Mouse (Mus musculus): ENCODE measurements around the gene Taar9. TPM values are rescaled to one million over a fixed set of nuclear protein-coding genes. Genes with fewer than 3 reads are reported as not detected.
"Not testable (repeated sequence)": the region's sequence is repeated elsewhere in the genome, so short reads cannot be mapped to it uniquely, and the experiment has no call there.

The Taar9 gene
- polyA plus RNA-seq, 1 experiment from 2014 or later: not detected

- Histone ChIP-seq H3K4me3 (ENCODE audit: control insufficient read depth in 1 of 2, insufficient read depth in 1 of 2, low read depth in 1 of 2, low read length in 2 of 2) (no peak overlapping the region), H3K36me3 (ENCODE audit: control insufficient read depth, insufficient read depth, low read length) (no peaks in the 10 kb centered on the region), H3K4me1 (ENCODE audit: control insufficient read depth in 2 of 2, insufficient read depth in 2 of 2, low read length in 2 of 2) (peaks cover 0 to 11% of the 10 kb centered on the region in 2 experiments; a peak in 2 of 4 replicates), H3K27ac (replicated peaks in 1 of 2; ENCODE audit: control insufficient read depth in 1 of 2, insufficient read depth in 1 of 2, low read depth in 2 of 2, low read length in 2 of 2) (no peak overlapping the region), H3K9me3 (ENCODE audit: control insufficient read depth, low read length) (no peaks in the 10 kb centered on the region), H3K4me2 (ENCODE audit: low read length) (no peak overlapping the region), H3K27me3 (ENCODE audit: control insufficient read depth, insufficient read depth, low read length) (no peaks in the 10 kb centered on the region), H3K9ac (ENCODE audit: low read length) (no peak overlapping the region)
- ATAC-seq (ENCODE audit: insufficient number of reproducible peaks, insufficient read depth, low FRiP score, low read depth): no peak
- WGBS: 31% methylated on average over 2 of the region's 2 CpGs
Measured at GRCm38 (mm10) chr10:24133132-24133531, 23.8 kb upstream of the Taar9 start.

- no peak overlapping the region for H3K27ac ChIP-seq (replicated peaks in 1 of 2; ENCODE audit: control insufficient read depth in 1 of 2, insufficient read depth in 1 of 2, low read depth in 2 of 2, low read length in 2 of 2)
- H3K4me3 ChIP-seq (ENCODE audit: control insufficient read depth in 1 of 2, insufficient read depth in 1 of 2, low read depth in 1 of 2, low read length in 2 of 2): no peak overlapping the region
- no peak for ATAC-seq (ENCODE audit: insufficient number of reproducible peaks, insufficient read depth, low FRiP score, low read depth)
- no peaks in the 10 kb centered on the region for H3K27me3 ChIP-seq (ENCODE audit: control insufficient read depth, insufficient read depth, low read length)
- no peaks in the 10 kb centered on the region for H3K36me3 ChIP-seq (ENCODE audit: control insufficient read depth, insufficient read depth, low read length)
- H3K9ac ChIP-seq (ENCODE audit: low read length): no peak overlapping the region
- H3K4me1 ChIP-seq (ENCODE audit: control insufficient read depth in 2 of 2, insufficient read depth in 2 of 2, low read length in 2 of 2): peaks cover 0 to 11% of the 10 kb centered on the region in 2 experiments; a peak in 2 of 4 replicates
- no peaks in the 10 kb centered on the region for H3K9me3 ChIP-seq (ENCODE audit: control insufficient read depth, low read length)
- 14% methylated on average over 5 of the region's 5 CpGs for WGBS
- peak overlapping the region; percentile 58 for H3K4me2 ChIP-seq (ENCODE audit: low read length)
Measured at GRCm38 (mm10) chr10:24132273-24132672, 22.9 kb upstream of the Taar9 start.

GRCm38 (mm10) chr10:24131451-24132262 lies 22.3 kb upstream of the Taar9 start:
- Histone ChIP-seq H3K9me3 (ENCODE audit: control insufficient read depth, low read length) (no peaks in the 10 kb centered on the region), H3K27ac (replicated peaks in 1 of 2; ENCODE audit: control insufficient read depth in 1 of 2, insufficient read depth in 1 of 2, low read depth in 2 of 2, low read length in 2 of 2) (no peak overlapping the region), H3K4me3 (ENCODE audit: control insufficient read depth in 1 of 2, insufficient read depth in 1 of 2, low read depth in 1 of 2, low read length in 2 of 2) (peak overlapping the region in 1 of 2 experiments; percentile 30; a peak in 3 of 4 replicates), H3K9ac (ENCODE audit: low read length) (no peak overlapping the region; the same call in 1 of the 2 replicates), H3K4me2 (ENCODE audit: low read length) (peak overlapping the region; percentile 58), H3K36me3 (ENCODE audit: control insufficient read depth, insufficient read depth, low read length) (no peaks in the 10 kb centered on the region), H3K4me1 (ENCODE audit: control insufficient read depth in 2 of 2, insufficient read depth in 2 of 2, low read length in 2 of 2) (peaks cover 0 to 11% of the 10 kb centered on the region in 2 experiments; a peak in 2 of 4 replicates), H3K27me3 (ENCODE audit: control insufficient read depth, insufficient read depth, low read length) (no peaks in the 10 kb centered on the region)
- WGBS: 26% methylated on average over 9 of the region's 9 CpGs
- ATAC-seq (ENCODE audit: insufficient number of reproducible peaks, insufficient read depth, low FRiP score, low read depth): no peak

GRCm38 (mm10) chr10:24111116-24111778 lies 1.9 kb upstream of the Taar9 start:
- H3K36me3 ChIP-seq (ENCODE audit: control insufficient read depth, insufficient read depth, low read length): no peaks in the 10 kb centered on the region
- no peak for ATAC-seq (ENCODE audit: insufficient number of reproducible peaks, insufficient read depth, low FRiP score, low read depth)
- peaks cover 14% of the 10 kb centered on the region; the same call in 1 of the 2 replicates for H3K9me3 ChIP-seq (ENCODE audit: control insufficient read depth, low read length)
- no peak overlapping the region for H3K9ac ChIP-seq (ENCODE audit: low read length)
- H3K27me3 ChIP-seq (ENCODE audit: control insufficient read depth, insufficient read depth, low read length): no peaks in the 10 kb centered on the region
- H3K4me2 ChIP-seq (ENCODE audit: low read length): no peak overlapping the region
- 47% methylated on average over 6 of the region's 6 CpGs for WGBS
- H3K4me1 ChIP-seq (ENCODE audit: control insufficient read depth in 2 of 2, insufficient read depth in 2 of 2, low read length in 2 of 2): no peaks in the 10 kb centered on the region
- no peak overlapping the region for H3K27ac ChIP-seq (replicated peaks in 1 of 2; ENCODE audit: control insufficient read depth in 1 of 2, insufficient read depth in 1 of 2, low read depth in 2 of 2, low read length in 2 of 2)
- no peak overlapping the region for H3K4me3 ChIP-seq (ENCODE audit: control insufficient read depth in 1 of 2, insufficient read depth in 1 of 2, low read depth in 1 of 2, low read length in 2 of 2)

GRCm38 (mm10) chr10:24108236-24108635 lies 1.1 kb downstream of the Taar9 start:
- Histone ChIP-seq H3K9ac (ENCODE audit: low read length) (no peak overlapping the region), H3K4me2 (ENCODE audit: low read length) (no peak overlapping the region), H3K27me3 (ENCODE audit: control insufficient read depth, insufficient read depth, low read length) (no peaks in the 10 kb centered on the region), H3K36me3 (ENCODE audit: control insufficient read depth, insufficient read depth, low read length) (no peaks in the 10 kb centered on the region), H3K4me1 (ENCODE audit: control insufficient read depth in 2 of 2, insufficient read depth in 2 of 2, low read length in 2 of 2) (no peaks in the 10 kb centered on the region), H3K9me3 (ENCODE audit: control insufficient read depth, low read length) (no peaks in the 10 kb centered on the region), H3K4me3 (ENCODE audit: control insufficient read depth in 1 of 2, insufficient read depth in 1 of 2, low read depth in 1 of 2, low read length in 2 of 2) (no peak overlapping the region), H3K27ac (replicated peaks in 1 of 2; ENCODE audit: control insufficient read depth in 1 of 2, insufficient read depth in 1 of 2, low read depth in 2 of 2, low read length in 2 of 2) (no peak overlapping the region)
- no peak for ATAC-seq (ENCODE audit: insufficient number of reproducible peaks, insufficient read depth, low FRiP score, low read depth)
- 72% methylated on average over 3 of the region's 3 CpGs for WGBS

- no peak for ATAC-seq (ENCODE audit: insufficient number of reproducible peaks, insufficient read depth, low FRiP score, low read depth)
- H3K9ac ChIP-seq (ENCODE audit: low read length): no peak overlapping the region
- 61% methylated on average over 5 of the region's 5 CpGs for WGBS
- H3K27ac ChIP-seq (replicated peaks in 1 of 2; ENCODE audit: control insufficient read depth in 1 of 2, insufficient read depth in 1 of 2, low read depth in 2 of 2, low read length in 2 of 2): no peak overlapping the region
- no peaks in the 10 kb centered on the region for H3K27me3 ChIP-seq (ENCODE audit: control insufficient read depth, insufficient read depth, low read length)
- H3K9me3 ChIP-seq (ENCODE audit: control insufficient read depth, low read length): no peaks in the 10 kb centered on the region
- no peaks in the 10 kb centered on the region for H3K36me3 ChIP-seq (ENCODE audit: control insufficient read depth, insufficient read depth, low read length)
- no peak overlapping the region for H3K4me2 ChIP-seq (ENCODE audit: low read length)
- no peaks in the 10 kb centered on the region for H3K4me1 ChIP-seq (ENCODE audit: control insufficient read depth in 2 of 2, insufficient read depth in 2 of 2, low read length in 2 of 2)
- no peak overlapping the region for H3K4me3 ChIP-seq (ENCODE audit: control insufficient read depth in 1 of 2, insufficient read depth in 1 of 2, low read depth in 1 of 2, low read length in 2 of 2)
Measured at GRCm38 (mm10) chr10:24107747-24108146, 1.6 kb downstream of the Taar9 start.

GRCm38 (mm10) chr10:24103299-24103698 lies 6.0 kb downstream of the Taar9 start:
- H3K36me3 ChIP-seq (ENCODE audit: control insufficient read depth, insufficient read depth, low read length); H3K4me2 ChIP-seq (ENCODE audit: low read length); H3K27ac ChIP-seq (replicated peaks in 1 of 2; ENCODE audit: control insufficient read depth in 1 of 2, insufficient read depth in 1 of 2, low read depth in 2 of 2, low read length in 2 of 2); ATAC-seq (ENCODE audit: insufficient number of reproducible peaks, insufficient read depth, low FRiP score, low read depth); H3K4me3 ChIP-seq (ENCODE audit: control insufficient read depth in 1 of 2, insufficient read depth in 1 of 2, low read depth in 1 of 2, low read length in 2 of 2); H3K9ac ChIP-seq (ENCODE audit: low read length); H3K4me1 ChIP-seq (ENCODE audit: control insufficient read depth in 2 of 2, insufficient read depth in 2 of 2, low read length in 2 of 2); H3K9me3 ChIP-seq (ENCODE audit: control insufficient read depth, low read length); H3K27me3 ChIP-seq (ENCODE audit: control insufficient read depth, insufficient read depth, low read length): not testable (repeated sequence)
- WGBS: 42% methylated on average over 1 of the region's 1 CpGs
